Mouse (Mus musculus) forebrain, embryonic 16.5 days (tissue): Measurements from ENCODE around the gene Rab11fip5. TPM values are rescaled to one million over a fixed set of nuclear protein-coding genes. Genes with fewer than 3 reads are reported as not detected.

Source experiments
- ATAC-seq: fragments of 200-750 bp; cut with Nextera tagmentation; 2 replicates; pipeline ENCODE4 v1.8.0; 2017; ENCODE audit warnings: mild to moderate bottlenecking, moderate library complexity
- H3K27ac ChIP-seq: fragments of 300-500 bp; sonication (generic); 2 replicates; pipeline ENCODE4 v1.5.1; 2014; ENCODE audit warnings: low read length, control low read depth
- H3K27me3 ChIP-seq: fragments of 300-500 bp; sonication (generic); replicated peaks from 2 replicates; pipeline ENCODE4 v1.6.1; 2014; ENCODE audit warnings: low read length; ENCODE audit not compliant: control insufficient read depth, insufficient read depth
- H3K36me3 ChIP-seq: fragments of 300-500 bp; sonication (generic); 2 replicates; pipeline ENCODE4 v1.6.1; 2014; ENCODE audit not compliant: control insufficient read depth, insufficient read depth
- H3K4me1 ChIP-seq: fragments of 300-500 bp; sonication (generic); replicated peaks from 2 replicates; pipeline ENCODE4 v1.6.1; 2014; ENCODE audit warnings: low read length; ENCODE audit not compliant: control insufficient read depth, insufficient read depth
- H3K4me2 ChIP-seq: fragments of 300-500 bp; sonication (generic); 2 replicates; pipeline ENCODE4 v1.6.1; 2014; ENCODE audit warnings: mild to moderate bottlenecking, low read length, control low read depth
- H3K4me3 ChIP-seq: fragments of 300-500 bp; sonication (generic); replicated peaks from 2 replicates; pipeline ENCODE4 v1.5.1; 2014; ENCODE audit warnings: mild to moderate bottlenecking, low read length, control low read depth
- H3K9ac ChIP-seq: fragments of 300-500 bp; sonication (generic); replicated peaks from 2 replicates; pipeline ENCODE4 v1.6.1; 2014; ENCODE audit warnings: low read depth, low read length, control low read depth
- H3K9me3 ChIP-seq: fragments of 300-500 bp; sonication (generic); 2 replicates; pipeline ENCODE4 v1.6.1; 2016; ENCODE audit warnings: low read length; ENCODE audit not compliant: control insufficient read depth
- WGBS: fragments of 180-500 bp; shearing (Covaris S2); extraction: QIAGEN DNeasy Blood & Tissue Kit; methylation state at CpG from one replicate; pipeline ENCODE4 v1.1.7; 2014; 5-methylcytosine and 5-hydroxymethylcytosine counted together
- polyA plus RNA-seq: library from polyadenylated mRNA; unstranded; fragments of >200 nt; fragmentation: Nextera tagmentation; extraction: Ambion mirVana; gene quantifications from 2 replicates; pipeline ENCODE4 v1.2.1, GENCODE M21; 2015

The Rab11fip5 gene
- polyA plus RNA-seq, 1 experiment from 2014 or later = 19.3 TPM

GRCm38 (mm10) chr6:85369181-85369860 lies 5.1 kb downstream of the Rab11fip5 start:
- Histone ChIP-seq H3K4me2 (no peak overlapping the region), H3K9ac (no peak overlapping the region), H3K36me3 (no peaks in the 10 kb centered on the region), H3K9me3 (no peaks in the 10 kb centered on the region), H3K4me3 (no peak overlapping the region), H3K27me3 (no peaks in the 10 kb centered on the region), H3K4me1 (peaks cover 32% of the 10 kb centered on the region), H3K27ac (no peak overlapping the region)
- 81% methylated on average over 5 of the region's 5 CpGs for WGBS
- no peak for ATAC-seq

GRCm38 (mm10) chr6:85368722-85369121 lies 5.7 kb downstream of the Rab11fip5 start:
- H3K4me3 ChIP-seq = no peak overlapping the region
- H3K4me1 ChIP-seq = peaks cover 31% of the 10 kb centered on the region
- no peak overlapping the region for H3K9ac ChIP-seq
- no peak overlapping the region for H3K4me2 ChIP-seq
- H3K27me3 ChIP-seq = no peaks in the 10 kb centered on the region
- WGBS = 66% methylated on average over 5 of the region's 5 CpGs
- no peak for ATAC-seq
- H3K36me3 ChIP-seq = no peaks in the 10 kb centered on the region
- H3K27ac ChIP-seq = no peak overlapping the region
- no peaks in the 10 kb centered on the region for H3K9me3 ChIP-seq

GRCm38 (mm10) chr6:85368166-85368565 lies 6.3 kb downstream of the Rab11fip5 start:
- Histone ChIP-seq H3K27me3 (no peaks in the 10 kb centered on the region), H3K9ac (no peak overlapping the region), H3K27ac (no peak overlapping the region), H3K4me2 (no peak overlapping the region), H3K4me1 (peaks cover 26% of the 10 kb centered on the region), H3K36me3 (no peaks in the 10 kb centered on the region), H3K4me3 (no peak overlapping the region), H3K9me3 (no peaks in the 10 kb centered on the region)
- 83% methylated on average over 1 of the region's 1 CpGs for WGBS
- ATAC-seq = no peak

GRCm38 (mm10) chr6:85366387-85366786 lies 8.0 kb downstream of the Rab11fip5 start:
- H3K9ac ChIP-seq = no peak overlapping the region
- no peak overlapping the region for H3K27ac ChIP-seq
- no peaks in the 10 kb centered on the region for H3K9me3 ChIP-seq
- H3K27me3 ChIP-seq = no peaks in the 10 kb centered on the region
- H3K36me3 ChIP-seq = no peaks in the 10 kb centered on the region
- H3K4me3 ChIP-seq = no peak overlapping the region
- no peak overlapping the region for H3K4me2 ChIP-seq
- H3K4me1 ChIP-seq = peaks cover 11% of the 10 kb centered on the region
- no peak for ATAC-seq
- 70% methylated on average over 1 of the region's 1 CpGs for WGBS

GRCm38 (mm10) chr6:85364439-85364838 lies 10.0 kb downstream of the Rab11fip5 start:
- H3K4me1 ChIP-seq = peaks cover 11% of the 10 kb centered on the region
- no peak overlapping the region for H3K27ac ChIP-seq
- 80% methylated on average over 5 of the region's 5 CpGs for WGBS
- H3K9ac ChIP-seq = no peak overlapping the region
- H3K4me2 ChIP-seq = no peak overlapping the region
- H3K9me3 ChIP-seq = no peaks in the 10 kb centered on the region
- no peaks in the 10 kb centered on the region for H3K27me3 ChIP-seq
- H3K4me3 ChIP-seq = no peak overlapping the region
- ATAC-seq = no peak
- H3K36me3 ChIP-seq = no peaks in the 10 kb centered on the region

GRCm38 (mm10) chr6:85363906-85364260 lies 10.6 kb downstream of the Rab11fip5 start:
- H3K9me3 ChIP-seq = no peaks in the 10 kb centered on the region
- H3K27ac ChIP-seq = no peak overlapping the region
- no peaks in the 10 kb centered on the region for H3K36me3 ChIP-seq
- WGBS = 81% methylated on average over 4 of the region's 4 CpGs
- H3K4me3 ChIP-seq = no peak overlapping the region
- H3K9ac ChIP-seq = no peak overlapping the region
- peaks cover 9% of the 10 kb centered on the region for H3K4me1 ChIP-seq
- H3K27me3 ChIP-seq = no peaks in the 10 kb centered on the region
- H3K4me2 ChIP-seq = no peak overlapping the region
- no peak for ATAC-seq

GRCm38 (mm10) chr6:85363231-85363905 lies 11.1 kb downstream of the Rab11fip5 start:
- Histone ChIP-seq H3K9ac (no peak overlapping the region), H3K27me3 (no peaks in the 10 kb centered on the region), H3K4me2 (no peak overlapping the region), H3K9me3 (no peaks in the 10 kb centered on the region), H3K4me3 (no peak overlapping the region), H3K27ac (no peak overlapping the region), H3K36me3 (no peaks in the 10 kb centered on the region), H3K4me1 (peaks cover 6% of the 10 kb centered on the region)
- WGBS = 88% methylated on average over 5 of the region's 5 CpGs
- ATAC-seq = no peak

GRCm38 (mm10) chr6:85362610-85363009 lies 11.8 kb downstream of the Rab11fip5 start:
- 85% methylated on average over 5 of the region's 5 CpGs for WGBS
- Histone ChIP-seq H3K27me3 (no peaks in the 10 kb centered on the region), H3K27ac (no peak overlapping the region), H3K4me2 (no peak overlapping the region), H3K9me3 (no peaks in the 10 kb centered on the region), H3K36me3 (no peaks in the 10 kb centered on the region), H3K4me3 (no peak overlapping the region), H3K9ac (no peak overlapping the region), H3K4me1 (peaks cover 6% of the 10 kb centered on the region)
- ATAC-seq = no peak

- H3K36me3 ChIP-seq = no peaks in the 10 kb centered on the region
- no peak overlapping the region for H3K4me3 ChIP-seq
- H3K4me1 ChIP-seq = no peaks in the 10 kb centered on the region
- H3K9ac ChIP-seq = no peak overlapping the region
- no peak overlapping the region for H3K27ac ChIP-seq
- H3K4me2 ChIP-seq = no peak overlapping the region
- H3K27me3 ChIP-seq = no peaks in the 10 kb centered on the region
- H3K9me3 ChIP-seq = no peaks in the 10 kb centered on the region
- WGBS = 87% methylated on average over 5 of the region's 5 CpGs
- ATAC-seq = no peak
Observed at GRCm38 (mm10) chr6:85360311-85360710, 14.1 kb downstream of the Rab11fip5 start.
